Mouse (Mus musculus) 3T3-L1 (cell line): ENCODE data around the gene Olfr658.
A peak's percentile ranks its signal among the peaks of the same experiment; 100 is the strongest.

Source experiments
- DNase-seq: peaks from one replicate; pipeline ENCODE4 v3.0.0-alpha.2; 2015; ENCODE audit warnings: low read depth, low spot score

Gene Olfr658

DNA sequence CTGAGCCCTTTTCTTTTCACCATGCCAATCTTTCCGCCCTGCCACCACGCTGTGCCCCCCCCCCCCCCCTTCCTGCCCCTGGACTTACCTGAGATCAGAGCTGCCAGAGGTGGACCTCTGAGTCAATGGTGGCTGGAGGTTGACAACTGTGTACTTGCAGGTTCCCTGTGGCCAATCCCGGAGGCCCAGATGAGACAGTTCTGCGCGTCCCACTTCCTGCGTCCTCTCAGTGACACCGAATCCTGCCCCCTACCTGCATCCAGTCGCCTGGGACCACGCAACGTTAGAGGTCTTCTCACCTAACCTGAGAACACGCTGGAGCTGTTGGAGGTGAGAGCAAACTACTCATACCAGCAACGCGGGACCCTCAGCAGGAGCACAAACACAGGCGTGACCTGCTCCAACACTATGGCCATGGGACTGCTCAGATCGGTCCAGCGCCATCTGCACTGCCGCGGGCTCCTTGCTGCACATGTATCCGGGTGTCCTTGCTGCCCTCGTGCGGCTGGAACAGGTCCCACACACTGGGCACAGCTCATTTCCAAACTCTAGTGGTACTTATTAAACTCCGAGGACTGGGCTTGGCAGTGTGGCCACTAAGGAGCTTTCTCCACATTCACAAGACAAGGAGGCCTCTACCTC lies at the start of gene Olfr658:
Gene Olfr658, minus strand, starts transcription at position 465 of the 642 bp plus-strand sequence.
- DNase-seq, result no peak

DNA sequence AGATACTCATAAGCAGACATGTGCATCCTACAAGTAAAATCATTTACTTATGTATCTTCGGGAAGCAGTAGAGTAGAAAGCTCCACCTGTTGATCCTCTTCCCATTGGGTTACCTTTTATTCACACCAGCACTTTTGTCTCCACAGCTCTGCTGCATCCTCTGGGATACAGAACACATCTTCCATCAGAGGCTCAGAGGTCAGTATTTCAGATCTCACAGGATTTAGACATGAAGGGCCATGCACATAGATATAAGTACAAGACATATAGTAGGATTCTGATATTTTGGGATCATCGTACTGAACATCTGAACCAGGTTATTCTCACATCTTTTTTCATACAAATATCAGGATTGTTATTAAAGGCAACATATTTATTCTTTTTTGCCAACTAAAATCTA lies 39.1 kb upstream of the Olfr658 start, which contains the start of gene Olfr661:
Gene Olfr661, plus strand, starts transcription at position 301 of the 400 bp plus-strand sequence.
- no peak for DNase-seq

DNA sequence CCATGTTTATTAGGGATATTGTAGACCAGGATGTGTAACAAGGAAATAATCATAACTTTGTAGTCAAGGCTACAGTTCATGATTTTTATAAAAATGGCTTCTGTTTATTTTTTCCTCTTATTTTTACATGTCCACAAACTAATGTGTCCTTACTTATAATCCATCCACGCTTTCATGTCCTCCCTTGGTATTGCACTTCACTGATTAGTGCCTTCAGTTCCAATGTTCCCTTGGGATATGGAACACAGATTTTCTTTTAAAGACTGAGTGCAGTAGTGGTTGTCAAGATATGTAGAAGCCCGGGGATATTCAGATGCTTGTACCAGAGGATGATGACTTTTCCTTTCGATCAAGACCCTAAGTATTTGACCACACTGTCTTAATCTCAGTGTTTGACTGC lies 19.3 kb upstream of the Olfr658 start, which contains the start of gene Olfr659:
Gene Olfr659, plus strand, starts transcription at position 301 of the 400 bp plus-strand sequence.
- DNase-seq, result no peak

DNA sequence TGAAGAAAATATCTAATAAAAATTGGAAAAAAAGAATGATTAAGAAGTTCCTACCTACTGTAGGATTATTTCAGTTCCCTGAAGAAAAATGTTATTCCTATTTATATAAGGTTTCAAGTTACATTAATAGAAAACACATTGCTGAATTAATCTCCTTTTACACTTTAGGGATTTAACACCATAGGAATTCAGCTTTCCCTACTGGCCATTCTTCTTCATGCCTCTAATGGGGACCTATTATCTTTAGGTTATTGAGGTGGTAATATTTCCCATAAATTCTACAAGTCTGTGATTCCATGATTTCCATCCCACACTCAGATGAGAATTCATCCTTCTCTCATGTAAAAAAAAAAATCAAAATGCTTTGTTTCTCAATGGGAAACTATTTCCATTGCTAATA lies 22.6 kb downstream of the Olfr658 start, which contains the start of gene Olfr657:
Gene Olfr657, plus strand, starts transcription at position 301 of the 400 bp plus-strand sequence.
- no peak for DNase-seq

DNA sequence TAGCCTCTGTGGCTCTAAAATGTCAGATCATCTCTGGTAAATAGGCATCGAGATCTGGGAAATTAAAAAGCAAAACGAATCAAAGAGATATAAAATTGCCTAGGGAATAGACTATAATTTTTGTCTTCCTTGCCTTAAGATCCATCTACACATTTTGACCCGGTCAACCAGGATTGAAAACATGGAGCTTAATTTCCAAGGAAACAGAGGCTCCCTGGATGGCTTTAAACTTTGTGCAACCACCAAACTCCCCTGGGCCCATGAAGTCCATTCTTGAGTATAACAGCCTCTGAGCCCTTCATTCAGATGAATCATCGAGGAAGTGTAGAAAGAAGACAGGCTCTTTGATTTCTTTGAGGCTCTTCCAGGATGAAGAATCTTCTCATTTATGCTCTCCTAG lies 33.5 kb downstream of the Olfr658 start, which contains the start of gene Olfr656:
Gene Olfr656, plus strand, starts transcription at position 301 of the 400 bp plus-strand sequence.
- peak; percentile 40 for DNase-seq

DNA sequence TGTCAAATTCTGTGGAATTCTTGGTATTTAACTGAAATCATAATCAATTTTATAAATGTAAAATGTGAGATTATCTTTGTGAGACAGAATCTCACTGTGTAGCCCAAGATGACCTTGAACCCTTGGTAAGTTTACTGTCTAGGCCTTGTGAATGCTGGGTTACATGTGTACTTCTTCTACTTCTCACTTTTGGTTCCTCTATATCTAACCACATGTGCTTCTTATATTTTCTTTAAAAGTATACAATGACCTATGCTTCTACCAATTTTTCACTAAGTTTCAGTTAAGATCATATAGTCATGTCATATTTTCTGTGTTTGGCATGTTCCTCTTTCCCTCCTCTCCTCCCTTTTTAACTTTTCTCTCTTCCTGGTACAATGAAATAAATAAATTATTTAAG lies 42.4 kb downstream of the Olfr658 start:
- no peak for DNase-seq

DNA sequence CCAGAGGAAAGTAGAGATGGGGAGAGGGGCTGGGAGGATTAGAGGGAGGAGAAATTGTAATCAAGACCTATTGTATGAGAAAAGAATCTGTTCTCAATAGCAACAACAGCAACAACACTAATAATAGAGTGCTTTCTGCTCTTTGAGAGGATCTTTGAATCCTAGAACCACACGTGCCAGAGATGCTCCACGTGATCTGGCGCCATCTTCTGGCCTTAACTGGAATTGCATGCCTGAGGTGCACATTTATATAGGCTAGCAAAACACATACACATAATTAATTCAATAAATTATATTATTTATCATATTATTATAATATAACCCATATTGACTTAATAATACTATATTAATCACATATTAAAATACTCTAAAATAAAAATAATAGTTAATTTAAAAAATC lies 43.9 kb downstream of the Olfr658 start:
- DNase-seq, result peak; percentile 44

DNA sequence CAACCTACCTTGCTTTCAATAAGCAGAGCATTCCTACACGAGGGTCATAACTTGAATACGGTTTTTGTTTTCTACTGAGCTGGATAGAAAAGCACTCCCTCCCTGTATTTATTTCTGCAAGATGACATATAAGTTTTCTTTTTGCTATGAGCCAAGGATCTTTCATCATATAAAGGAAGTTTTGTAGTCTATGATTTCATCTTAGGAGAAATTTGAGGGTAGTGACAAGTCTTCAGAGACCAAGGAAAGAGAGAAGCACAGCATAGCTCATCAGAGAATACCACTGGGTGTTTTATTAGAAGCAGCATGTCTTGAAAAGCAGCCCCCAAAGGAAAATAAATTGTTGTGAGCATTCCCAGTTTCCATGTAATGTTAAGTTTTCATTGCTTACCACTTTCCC lies 45.4 kb downstream of the Olfr658 start, which contains the start of gene Olfr655:
Gene Olfr655, minus strand, starts transcription at position 101 of the 400 bp plus-strand sequence.
- DNase-seq, result no peak
